Mouse (Mus musculus) cerebellum, postnatal 4 days (tissue): ENCODE measurements around the gene Gadd45g.

Source experiments
- DNase-seq, 2 experiments: peaks; one replicate each; pipeline ENCODE4 v3.0.0; 2022; ENCODE audit warnings: low spot score in 2 of 2, mixed read lengths in 1 of 2

Gene Gadd45g

DNA sequence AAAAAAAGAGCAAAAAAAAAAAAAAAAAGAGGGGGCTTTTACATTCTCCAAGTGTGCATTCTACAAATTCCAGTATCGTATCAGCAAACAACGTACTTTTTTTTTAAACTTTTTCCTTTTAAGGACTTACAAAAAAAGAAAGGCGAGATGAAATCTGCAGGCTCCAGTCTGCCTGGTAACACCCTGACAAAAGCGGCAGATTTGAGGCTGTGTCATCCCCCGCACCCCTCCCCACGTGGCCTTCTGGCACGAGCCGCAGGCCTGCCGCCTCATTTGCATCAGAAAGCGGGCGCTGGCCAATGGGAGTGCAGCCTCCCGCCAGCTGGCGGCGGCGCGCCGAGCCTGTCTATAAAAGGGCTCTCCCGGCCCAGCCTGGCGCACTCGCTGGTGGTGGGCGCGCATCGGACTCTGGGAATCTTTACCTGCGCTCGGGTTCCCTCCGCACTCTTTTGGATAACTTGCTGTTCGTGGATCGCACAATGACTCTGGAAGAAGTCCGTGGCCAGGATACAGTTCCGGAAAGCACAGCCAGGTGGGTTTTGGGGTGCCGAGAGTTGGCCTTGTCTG, at the start of gene Gadd45g:
TSS of gene Gadd45g (plus strand) at position 378 of the 567 bp plus-strand sequence.
- DNase-seq: peak; percentile 94 to 96

DNA sequence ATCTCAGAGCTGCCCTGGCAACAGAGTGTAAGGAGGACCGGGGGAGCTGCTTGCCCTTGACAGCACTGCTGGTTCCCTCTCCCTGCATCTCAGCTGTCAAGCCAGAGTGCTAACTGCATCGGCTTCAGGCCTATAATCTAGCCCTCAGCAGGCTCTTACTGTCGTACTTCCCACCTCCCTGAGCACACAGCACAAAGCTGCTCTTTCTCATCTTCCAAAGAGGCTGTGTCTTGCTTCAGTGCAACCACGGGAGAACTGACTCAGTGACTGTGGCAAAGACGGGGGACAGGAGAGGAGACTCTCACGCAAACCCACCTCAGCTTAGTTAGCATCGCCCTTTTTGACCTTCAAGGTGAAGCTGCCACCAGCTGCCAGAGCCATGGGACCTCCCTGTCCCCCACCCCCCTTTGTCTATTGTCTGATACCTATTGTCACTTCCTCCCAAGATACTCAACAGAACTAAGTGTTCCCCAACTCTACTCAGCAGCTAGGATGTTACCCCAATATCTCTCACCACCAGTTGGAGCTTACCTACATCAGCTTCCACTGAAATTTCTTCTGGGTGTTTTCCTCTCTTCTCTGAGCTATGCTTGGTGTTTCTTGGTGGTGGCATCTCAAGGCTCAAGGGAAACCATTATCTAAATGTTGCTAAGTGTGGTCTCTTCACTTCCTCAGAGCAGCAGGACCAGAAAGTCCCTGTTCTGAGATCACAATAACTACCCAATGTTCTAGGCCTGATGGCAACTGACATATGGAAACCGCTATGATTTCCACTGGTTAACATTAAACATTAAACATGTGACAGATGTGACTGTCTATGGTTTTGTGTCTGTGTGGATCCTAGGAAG, 48.4 kb upstream of the Gadd45g start:
- no peak for DNase-seq

DNA sequence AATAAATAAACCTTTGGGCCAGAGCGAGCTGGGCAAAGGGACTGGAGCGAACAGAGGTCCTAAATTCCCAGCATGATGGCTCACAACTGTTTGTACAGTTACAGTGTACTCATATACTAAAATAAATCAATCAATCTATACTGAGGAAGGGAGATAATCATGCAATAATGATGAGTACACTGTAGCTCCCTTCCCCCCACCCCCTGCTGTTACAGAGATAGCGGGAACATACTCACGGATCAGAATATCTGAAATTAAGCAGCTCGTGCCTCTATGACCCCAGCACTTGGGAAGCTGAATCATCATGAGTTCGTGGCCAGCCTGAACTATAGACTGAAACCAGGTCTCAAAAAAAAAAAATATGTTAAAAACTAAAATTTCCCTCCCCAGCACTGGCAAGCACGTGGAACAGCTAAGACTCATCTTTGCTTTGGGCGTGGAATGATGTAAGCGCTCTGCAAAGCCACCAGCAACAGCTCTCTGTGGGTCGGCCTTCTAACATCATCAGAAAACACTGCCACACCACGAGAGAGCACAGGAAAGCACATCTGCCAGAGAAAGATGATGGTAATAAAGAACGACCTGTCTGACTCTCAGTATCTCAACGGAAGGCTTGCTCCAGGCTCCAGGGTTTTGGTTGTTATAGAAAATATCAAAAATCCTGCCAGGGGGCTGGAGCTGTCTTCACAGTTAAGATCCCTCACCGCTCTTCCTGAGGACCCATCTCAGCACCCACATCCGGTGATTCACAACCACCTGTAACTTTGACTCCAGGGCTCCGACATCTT, 46.5 kb upstream of the Gadd45g start:
- no peak for DNase-seq

DNA sequence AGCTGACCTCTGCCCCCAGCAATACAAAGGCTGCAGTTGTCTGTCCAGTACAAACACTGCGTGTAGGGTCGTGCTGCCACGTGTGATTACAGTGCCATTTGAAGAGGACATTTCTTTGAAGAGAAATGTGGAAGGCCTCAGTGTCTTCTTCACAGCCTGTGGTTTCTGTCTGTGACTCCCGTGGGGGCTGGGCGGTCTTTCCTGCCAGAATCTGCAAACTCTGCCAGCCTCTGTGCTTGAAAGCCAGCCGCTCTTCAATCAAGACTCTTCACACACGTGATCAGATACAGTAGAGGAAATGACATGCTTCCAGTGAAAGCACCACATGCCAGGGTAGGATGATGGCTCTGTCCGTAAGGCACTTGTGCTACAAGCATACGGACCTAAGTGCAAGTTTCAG, 45.6 kb upstream of the Gadd45g start:
- DNase-seq: no peak

DNA sequence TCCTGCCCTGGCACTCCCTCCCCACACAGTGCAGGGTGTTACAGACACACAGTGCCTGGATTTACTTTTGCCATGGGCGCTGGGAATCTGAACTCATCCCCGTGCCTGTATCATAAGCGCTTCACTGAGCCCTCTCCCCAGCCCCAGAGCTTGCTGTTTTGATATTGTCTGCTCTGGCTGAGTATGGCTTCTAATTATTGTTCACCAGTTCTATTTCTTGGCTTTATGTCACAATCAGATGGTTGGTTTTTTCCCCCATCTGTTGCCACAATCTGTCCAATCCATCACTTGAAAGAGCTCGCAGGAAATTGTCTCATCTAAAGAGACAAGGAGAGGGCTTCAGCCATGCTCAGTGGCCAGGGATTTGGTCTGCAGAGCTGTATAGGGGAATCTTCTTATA, 40.8 kb upstream of the Gadd45g start:
- DNase-seq: peak in 1 of 2 experiments; percentile 36

DNA sequence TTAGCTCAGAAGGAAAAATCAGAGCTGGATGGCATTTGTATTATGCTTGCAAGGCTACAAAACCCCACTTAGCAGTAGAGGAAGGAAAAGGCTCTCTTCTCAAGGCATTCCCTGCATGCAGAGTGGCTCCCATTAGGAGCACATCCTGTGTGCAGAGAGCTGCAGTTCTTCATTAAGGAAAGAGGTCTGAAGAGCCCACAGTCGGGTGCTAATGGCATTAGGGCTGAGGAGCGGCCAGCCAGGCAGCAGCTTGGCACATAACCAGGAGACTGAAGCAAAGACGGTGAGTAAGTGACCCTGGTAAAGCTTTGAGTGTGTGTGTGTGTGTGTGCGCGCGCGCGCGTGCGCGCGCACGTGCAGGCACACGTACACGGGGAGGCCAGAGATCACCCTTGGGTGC, 40.3 kb upstream of the Gadd45g start:
- peak in 1 of 2 experiments; percentile 37 for DNase-seq

DNA sequence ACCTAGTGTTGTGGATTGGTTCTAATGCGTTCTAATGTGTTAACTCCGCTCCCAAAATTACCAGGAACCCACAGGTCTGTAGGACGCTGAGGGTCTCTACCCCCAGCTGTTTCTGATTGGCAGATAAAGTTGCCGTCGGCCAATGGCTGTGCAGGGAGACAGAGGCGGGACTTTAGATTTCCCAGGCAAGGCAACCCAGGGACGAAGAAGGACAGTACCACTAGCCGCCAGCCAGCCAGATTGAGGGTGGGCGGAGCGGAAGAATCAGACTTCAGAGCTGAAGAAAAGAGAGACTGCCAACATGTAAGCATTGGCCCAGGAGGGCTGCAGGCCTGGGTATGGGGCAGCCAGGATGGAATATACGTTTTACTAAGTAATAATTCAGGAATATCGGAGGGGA, 38.3 kb upstream of the Gadd45g start:
- peak in 1 of 2 experiments; percentile 48 for DNase-seq

DNA sequence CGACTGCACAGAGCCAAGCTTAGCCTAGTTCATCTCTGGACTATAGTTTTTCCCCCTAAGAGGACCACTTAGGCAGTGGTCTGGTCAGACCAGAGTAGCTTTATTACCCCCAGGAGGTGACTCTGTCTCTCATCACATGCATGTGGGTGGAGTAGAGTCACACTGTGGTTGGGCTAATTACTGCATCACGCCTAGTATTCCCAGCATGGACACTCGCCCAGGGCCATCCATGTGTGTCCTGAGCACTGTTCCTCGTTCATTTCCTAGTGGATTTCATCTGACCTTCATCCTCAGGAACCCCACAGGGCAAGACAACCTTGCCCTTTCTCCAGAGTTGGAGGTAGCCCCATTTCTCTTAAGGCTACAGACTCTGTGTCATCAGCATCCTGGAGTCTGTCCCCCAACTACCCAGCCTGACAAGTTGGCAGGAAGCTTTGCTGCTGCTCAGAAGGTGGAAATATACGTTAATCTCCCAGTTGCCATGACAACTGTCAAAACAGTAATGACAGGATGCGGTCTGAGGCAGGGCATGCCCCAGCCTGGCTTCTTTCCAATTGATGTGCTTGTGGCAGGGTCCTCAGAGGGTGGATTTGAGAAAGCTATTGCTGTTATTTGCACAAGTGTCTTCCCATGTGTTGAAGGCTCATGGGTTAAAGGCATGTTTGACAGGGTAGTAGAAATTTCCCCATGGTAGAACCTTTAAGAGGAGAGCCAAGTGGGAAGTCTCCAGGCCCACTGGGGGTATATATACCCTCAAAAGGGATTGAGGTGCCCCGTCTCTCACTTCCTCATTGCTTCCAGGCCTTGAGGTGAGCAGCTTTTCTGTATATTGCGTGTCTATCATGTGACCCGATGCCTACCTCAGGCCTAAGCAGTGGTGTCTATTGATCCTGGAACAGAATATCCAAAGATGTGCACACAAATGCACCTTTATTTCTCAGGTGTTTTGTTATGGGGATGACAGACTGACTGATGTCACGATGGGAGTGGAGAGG, 32.6 kb upstream of the Gadd45g start:
- no peak for DNase-seq

DNA sequence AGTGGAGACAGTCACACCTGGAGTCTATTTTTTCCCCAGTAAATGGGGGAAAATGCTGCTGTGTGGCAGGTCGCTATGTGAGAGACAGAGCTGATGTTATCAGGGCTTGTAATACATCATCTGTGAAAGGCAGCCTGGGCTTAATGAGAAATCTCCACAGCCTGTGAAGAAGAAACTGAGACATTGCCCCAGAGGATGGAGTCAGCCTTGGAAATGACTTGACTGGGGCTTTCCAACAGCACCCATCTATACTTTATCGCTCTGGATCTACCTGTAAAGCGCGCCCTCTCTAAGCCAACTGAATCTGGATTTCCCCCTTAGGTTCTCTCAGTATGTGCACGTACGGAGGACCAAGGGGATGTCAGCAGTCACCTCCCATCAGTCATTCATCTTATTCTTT, 31.8 kb upstream of the Gadd45g start:
- no peak for DNase-seq

DNA sequence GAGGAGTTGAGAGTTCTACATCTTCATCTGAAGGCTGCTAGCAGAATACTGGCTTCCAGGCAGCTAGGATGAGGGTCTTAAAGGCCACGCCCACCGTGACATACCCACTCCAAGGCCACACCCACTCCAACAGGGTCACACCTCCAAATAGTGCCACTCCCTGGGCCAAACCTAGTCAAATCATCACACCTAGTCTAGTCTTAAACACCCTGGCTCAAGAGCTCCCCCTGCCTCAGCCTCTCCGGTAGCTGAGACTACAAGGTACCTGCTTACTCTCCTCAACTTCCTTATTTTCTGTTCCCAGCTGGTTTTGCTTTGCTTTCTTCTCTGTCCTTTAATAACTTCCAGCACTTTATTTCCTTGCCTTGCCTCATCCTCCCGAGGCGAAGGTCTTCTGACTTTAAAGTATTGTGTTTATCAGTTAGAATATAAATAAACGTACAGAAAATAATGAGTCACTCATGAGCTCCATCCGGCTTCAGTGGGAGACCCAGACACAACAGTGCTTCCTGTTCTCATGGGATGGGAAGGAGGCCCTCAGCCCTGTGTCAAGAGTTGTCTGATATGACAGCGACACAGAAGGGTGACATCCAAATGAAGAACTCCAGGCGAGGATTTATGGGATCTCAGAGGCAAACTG, 30.5 kb upstream of the Gadd45g start:
- no peak for DNase-seq

DNA sequence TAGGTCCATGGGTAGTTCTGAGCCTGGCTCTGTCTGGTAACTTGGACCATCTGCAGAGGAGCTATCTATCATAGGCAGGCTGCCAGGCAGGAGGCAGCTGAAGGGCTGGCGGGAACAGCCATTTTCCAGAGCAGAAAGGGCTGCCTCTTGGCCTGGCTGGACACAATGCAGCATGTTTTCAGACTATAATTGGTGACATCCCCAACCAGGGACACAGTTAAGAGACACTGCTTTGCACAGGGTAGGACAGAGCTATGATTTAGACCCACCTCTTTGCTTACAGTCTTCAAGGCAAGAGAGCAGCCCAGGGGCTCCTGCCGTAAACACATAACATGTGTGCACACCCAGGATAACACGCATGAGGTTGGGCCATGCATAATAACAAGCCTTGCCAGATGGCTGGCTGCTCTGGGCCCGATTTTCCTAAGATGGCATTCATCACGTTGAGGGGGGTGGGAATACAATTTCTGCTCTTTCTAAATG, 29.9 kb upstream of the Gadd45g start:
- DNase-seq: peak in 1 of 2 experiments; percentile 59

DNA sequence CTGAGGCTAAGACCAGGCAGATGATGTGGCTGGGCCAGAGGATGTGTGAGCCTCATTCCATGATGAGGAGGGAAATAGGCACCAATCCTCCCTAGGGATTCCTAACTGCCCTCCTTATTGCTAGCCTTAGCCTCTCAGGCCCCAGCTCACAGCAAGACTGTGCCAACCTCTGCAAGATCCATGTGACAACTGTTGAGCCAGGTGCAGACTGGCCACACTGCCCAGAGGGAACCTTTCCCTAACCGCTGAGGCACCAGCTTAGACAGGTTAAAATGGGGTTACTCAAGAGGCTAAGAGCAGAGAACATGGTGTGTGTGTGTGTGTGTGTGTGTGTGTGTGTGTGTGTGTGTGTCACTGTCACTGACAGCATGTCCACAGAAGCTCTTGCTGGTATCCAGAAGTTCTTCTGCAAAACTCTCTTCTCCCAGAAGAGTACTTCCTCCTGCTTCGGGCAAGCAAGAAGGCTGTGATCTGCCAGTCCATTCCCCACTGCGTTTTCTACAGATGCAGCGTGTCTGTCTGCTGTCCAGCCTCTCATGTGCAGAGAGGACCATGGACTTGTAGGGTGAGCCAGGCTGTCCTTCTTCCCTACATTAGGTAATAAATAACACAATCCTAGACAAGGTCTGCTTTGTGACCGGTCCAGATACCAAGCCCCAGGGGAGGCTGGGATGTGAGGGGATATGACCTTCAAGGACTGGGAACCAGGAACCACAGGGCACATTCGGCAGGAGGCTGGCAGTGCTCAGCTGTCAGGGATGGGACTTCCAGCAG, 28.1 kb upstream of the Gadd45g start:
- no peak for DNase-seq

DNA sequence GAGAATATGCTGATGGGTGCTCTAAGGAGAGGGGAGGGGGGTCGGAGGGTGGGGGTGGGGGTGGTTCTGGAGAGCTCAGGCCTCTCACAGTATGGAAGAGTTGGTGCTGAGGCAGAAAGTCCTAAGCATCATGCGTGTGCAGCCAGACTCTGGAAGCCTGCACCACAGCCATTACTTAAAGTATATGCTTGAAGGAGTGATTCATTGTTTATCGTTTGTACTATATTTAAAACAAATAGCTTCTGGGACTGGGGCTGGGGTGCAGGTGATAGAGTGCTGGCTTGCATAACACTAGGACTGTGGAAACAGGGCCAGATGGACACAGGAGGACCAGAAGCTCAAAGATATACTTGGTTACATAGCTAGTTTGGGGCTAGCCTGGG, 27.5 kb upstream of the Gadd45g start:
- no peak for DNase-seq

DNA sequence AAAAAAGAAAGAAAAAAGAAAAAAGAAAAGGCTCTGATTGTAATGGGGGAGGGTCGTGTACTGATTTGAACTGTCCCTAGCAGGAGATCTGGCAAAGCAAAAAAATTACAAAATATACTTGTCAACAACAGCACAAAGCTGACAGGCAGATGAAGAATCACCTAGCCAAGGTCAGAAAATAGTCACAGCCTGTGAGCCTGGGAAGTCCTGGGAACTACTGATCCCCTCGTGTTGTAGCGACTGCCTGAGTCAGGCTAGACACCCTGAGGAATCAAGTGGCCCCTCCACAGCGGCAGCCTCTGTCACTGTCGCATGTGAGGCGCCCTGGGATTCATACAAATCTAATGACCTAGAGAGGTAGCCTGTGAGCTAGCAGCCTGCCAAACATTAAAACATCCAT, 27.1 kb upstream of the Gadd45g start:
- no peak for DNase-seq

DNA sequence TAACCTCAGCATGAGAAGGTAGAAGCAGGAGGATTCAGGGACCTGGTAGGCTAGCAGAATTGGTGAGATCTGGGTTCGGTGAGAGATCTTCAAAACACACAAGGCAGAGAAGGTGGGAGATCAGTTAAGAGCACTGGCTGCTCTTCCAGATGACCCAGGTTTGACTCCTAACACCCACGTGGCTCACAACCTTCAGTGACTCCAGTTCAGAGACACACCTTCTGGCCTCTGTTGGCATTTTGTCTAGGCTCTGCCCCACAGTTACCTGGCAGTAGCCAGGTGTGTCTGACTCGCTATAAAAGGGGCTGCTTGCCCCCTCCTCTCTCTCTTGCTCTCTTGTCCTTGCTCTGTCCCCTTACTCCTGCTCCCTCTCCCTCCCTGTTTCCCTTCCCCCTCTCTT, 24.5 kb upstream of the Gadd45g start:
- DNase-seq: no peak

DNA sequence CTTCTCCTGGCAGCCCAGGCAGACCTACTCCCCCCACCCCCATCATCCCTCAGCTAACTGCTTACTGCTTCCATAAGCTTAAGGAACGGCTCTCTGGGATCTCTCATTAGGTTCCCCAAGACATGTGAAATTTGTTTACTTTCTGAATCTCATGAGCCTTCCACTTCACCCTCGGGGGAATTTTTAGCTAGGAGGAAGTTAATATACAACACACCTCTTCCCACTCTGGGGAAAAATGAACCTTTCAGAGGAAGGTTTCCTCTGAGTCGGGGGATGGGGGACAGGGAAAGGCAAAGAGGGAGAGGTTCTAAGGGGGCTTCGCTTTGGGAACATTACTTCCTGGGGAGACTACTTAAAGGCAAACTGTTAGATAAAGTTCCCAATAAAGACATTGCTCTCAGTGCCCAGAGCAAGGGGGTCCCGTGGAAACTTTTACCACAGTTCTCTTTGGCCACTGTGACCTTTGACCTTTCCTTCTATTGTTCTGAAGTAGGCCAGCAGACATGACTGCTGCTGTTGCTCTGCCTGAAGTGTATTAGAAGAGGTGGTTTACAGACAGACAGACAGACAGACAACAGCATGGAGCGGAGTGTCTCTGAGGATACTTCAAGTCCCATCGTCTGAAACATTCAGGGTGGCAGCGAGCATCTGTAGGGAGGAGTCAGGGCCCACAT, 22.5 kb upstream of the Gadd45g start:
- DNase-seq: no peak

DNA sequence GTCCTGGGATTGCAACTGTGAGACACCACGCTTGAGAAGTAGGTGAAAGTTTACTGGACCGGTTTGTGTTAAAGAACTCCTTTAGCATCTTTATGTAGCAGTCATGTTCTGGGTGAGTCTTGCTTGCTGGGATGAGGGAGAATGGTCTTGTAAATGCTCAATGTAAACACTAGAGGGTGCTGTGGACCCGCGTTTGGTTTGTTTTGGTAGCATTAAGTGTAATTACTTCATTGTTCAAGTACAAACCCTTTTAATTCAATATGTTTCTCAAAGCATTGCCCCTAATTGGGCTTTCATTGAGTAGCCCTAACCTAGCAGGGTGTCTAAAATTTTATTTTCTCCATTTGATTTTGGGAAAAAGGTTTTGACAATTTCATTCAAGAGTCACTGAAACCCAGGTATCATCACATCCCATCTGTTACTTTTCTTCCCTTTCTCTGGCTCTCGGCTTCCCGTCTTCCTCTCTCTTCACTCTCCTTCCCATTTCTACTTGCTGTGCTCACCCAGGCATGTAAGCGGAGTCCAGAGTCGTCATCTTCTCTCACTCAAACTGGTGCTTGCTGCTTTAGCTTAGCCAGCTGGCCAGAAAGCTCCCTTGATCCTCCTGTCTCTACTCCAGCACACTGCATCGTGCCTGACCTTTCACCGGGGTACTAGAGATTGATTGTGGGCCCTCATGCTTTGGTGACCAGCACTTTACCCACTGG, 15.6 kb upstream of the Gadd45g start:
- DNase-seq: no peak

DNA sequence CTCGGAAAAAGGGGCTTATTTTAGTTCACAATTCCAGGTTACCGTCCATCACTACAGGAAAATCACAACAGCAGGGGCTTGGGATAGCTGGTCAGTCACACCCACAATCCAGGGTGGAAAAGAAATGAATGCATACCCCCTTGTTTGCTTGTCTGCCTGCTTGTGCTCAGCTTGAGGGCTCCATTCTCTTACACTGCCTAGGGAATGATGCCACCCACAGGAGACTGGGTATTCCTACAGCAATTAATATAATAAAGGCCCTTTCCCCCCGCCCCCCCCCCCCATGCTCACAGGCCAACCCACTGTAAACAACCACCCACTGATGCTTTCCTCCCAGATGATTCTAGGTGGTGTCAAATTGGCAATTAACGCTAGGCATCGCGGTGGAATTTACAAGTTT, 14.0 kb upstream of the Gadd45g start:
- no peak for DNase-seq

DNA sequence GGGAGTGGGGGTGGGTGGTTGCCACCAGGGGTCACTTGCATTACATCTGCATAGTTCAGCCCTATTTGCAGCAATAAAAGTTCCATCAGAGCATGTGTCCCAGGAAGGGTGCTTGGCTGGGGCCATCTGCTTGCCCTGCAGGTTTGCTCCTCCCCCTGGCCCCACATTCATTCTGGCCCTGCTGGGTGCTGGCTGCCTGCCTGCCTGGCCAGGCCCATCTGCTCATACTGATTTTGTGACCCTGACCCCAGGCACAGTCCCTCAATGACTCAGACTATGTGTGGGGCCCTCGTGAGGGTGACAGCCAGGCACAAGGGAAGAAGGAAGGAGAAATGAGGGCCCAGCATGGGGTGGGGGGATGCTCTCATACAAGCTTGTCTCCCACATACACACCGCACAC, 12.9 kb upstream of the Gadd45g start:
- peak in 1 of 2 experiments; percentile 71 for DNase-seq
